Mouse (Mus musculus): Measurements from ENCODE around the gene Dynlrb1.
A peak's percentile ranks its signal among the peaks of the same experiment; 100 is the strongest.

DNA sequence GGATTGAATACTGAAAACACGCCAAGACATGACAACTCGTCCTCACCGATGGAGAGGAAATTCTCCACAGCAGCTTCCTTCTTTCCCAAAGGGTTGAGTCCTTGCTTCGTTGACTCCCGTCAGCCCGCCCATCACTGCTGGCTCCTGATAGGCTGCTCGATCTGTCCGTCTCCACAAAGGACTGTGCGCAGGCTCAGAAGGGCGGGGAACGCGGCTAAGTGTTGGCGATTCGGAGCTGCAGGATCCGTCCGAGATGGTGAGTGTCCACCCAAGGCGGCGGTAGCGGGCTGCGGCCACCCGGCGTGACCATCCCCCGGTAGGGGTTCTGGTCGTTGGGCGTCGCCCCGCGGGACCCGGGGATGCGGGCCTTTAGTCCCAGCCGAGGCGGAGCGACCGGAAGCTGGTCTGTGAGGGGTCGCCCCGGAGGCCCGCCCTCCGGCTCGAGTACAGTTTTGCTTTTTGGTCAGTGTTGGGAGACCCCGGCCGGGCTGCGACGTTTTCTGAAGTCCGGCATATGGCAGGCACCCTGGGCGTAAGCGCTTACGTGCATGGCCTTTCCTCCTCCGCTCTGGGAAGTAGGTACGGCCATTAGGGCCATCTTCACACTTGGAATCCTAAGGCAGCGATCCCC, at the start of gene Dynlrb1:
- TF ChIP-seq CTCF (IDR thresholded peaks at IDR 0.05; ENCODE audit: borderline replicate concordance, insufficient read depth, low read depth, low read length) (no peak; the same call in 1 of the 2 replicates), POLR2A (IDR thresholded peaks at IDR 0.05; ENCODE audit: borderline replicate concordance, insufficient read depth, low read length) (peak; percentile 92)

All from cerebellum, adult 2 months (tissue).